Mouse (Mus musculus) midbrain, embryonic 16.5 days (tissue): Measurements from ENCODE around the gene Olfr432. TPM values are rescaled to one million over a fixed set of nuclear protein-coding genes. Genes with fewer than 3 reads are reported as not detected.
"Not testable (repeated sequence)": the region's sequence is repeated elsewhere in the genome, so short reads cannot be mapped to it uniquely, and the experiment has no call there.

Experiments
- ATAC-seq: fragments of 200-750 bp; cut with Nextera tagmentation; 2 replicates; pipeline ENCODE4 v1.8.0; 2017; ENCODE audit warnings: moderate TSS enrichment
- H3K27ac ChIP-seq: fragments of 300-500 bp; sonication (generic); 2 replicates; pipeline ENCODE4 v1.5.1; 2014; ENCODE audit warnings: mild to moderate bottlenecking, low read length, mixed read lengths
- H3K27me3 ChIP-seq: fragments of 300-500 bp; sonication (generic); 2 replicates; pipeline ENCODE4 v1.6.1; 2014; ENCODE audit warnings: low read depth, low read length, mixed read lengths; ENCODE audit not compliant: control insufficient read depth, insufficient read depth
- H3K36me3 ChIP-seq: fragments of 300-500 bp; sonication (generic); 2 replicates; pipeline ENCODE4 v1.6.1; 2014; ENCODE audit warnings: mild to moderate bottlenecking, low read length, moderate library complexity, mixed read lengths; ENCODE audit not compliant: control insufficient read depth, insufficient read depth
- H3K4me1 ChIP-seq: fragments of 300-500 bp; sonication (generic); 2 replicates; pipeline ENCODE4 v1.6.1; 2014; ENCODE audit warnings: mild to moderate bottlenecking, low read length, mixed read lengths; ENCODE audit not compliant: control insufficient read depth, insufficient read depth
- H3K4me2 ChIP-seq: fragments of 300-500 bp; sonication (generic); 2 replicates; pipeline ENCODE4 v1.6.1; 2014; ENCODE audit warnings: mild to moderate bottlenecking, low read length, mixed read lengths
- H3K4me3 ChIP-seq: fragments of 300-500 bp; sonication (generic); 2 replicates; pipeline ENCODE4 v1.5.1; 2014; ENCODE audit warnings: low read depth, mild to moderate bottlenecking, low read length, moderate library complexity, mixed read lengths
- H3K9ac ChIP-seq: fragments of 300-500 bp; sonication (generic); 2 replicates; pipeline ENCODE4 v1.6.1; 2014; ENCODE audit warnings: low read depth, low read length, mixed read lengths
- H3K9me3 ChIP-seq: fragments of 300-500 bp; sonication (generic); replicated peaks from 2 replicates; pipeline ENCODE4 v1.6.1; 2014; ENCODE audit warnings: mild to moderate bottlenecking, low read length, mixed read lengths; ENCODE audit not compliant: control insufficient read depth, poor library complexity, severe bottlenecking
- WGBS: fragments of 180-500 bp; shearing (Covaris S2); extraction: QIAGEN DNeasy Blood & Tissue Kit; methylation state at CpG from one replicate; pipeline ENCODE4 v1.1.7; 2014; 5-methylcytosine and 5-hydroxymethylcytosine counted together
- polyA plus RNA-seq: library from polyadenylated mRNA; unstranded; fragments of >200 nt; fragmentation: Nextera tagmentation; extraction: Ambion mirVana; gene quantifications from 2 replicates; pipeline ENCODE4 v1.2.1, GENCODE M21; 2015

The Olfr432 gene
- polyA plus RNA-seq: not detected in 2 replicates

- WGBS: 65% methylated on average over 2 of the region's 2 CpGs
- no peak within 1 kb of the TSS for H3K27ac ChIP-seq
Observed at GRCm38 (mm10) chr1:174048893-174049292, at the start of gene Olfr432. Gene Olfr432, plus strand, starts transcription at chr1:174049205.

GRCm38 (mm10) chr1:174004352-174005109, 44.5 kb upstream of the Olfr432 start:
- H3K9me3 ChIP-seq, ATAC-seq, H3K4me1 ChIP-seq, H3K27ac ChIP-seq, H3K4me3 ChIP-seq, H3K4me2 ChIP-seq, H3K36me3 ChIP-seq, H3K9ac ChIP-seq, H3K27me3 ChIP-seq: not testable (repeated sequence)
- WGBS: 85% methylated on average over 2 of the region's 3 CpGs

More at GRCm38 (mm10) chr1:174048893-174049292, at the start of gene Olfr432:
- Histone ChIP-seq H3K4me2 (no peak within 1 kb of the TSS), H3K4me3 (no peak within 1 kb of the TSS), H3K9me3 (no peaks in the 10 kb centered on the region), H3K36me3 (no peaks in the 10 kb centered on the region), H3K4me1 (no peaks in the 10 kb centered on the region), H3K9ac (no peak within 1 kb of the TSS), H3K27me3 (no peaks in the 10 kb centered on the region)
- ATAC-seq: no peak

- not testable (repeated sequence) for H3K9ac ChIP-seq, ATAC-seq, H3K4me3 ChIP-seq, H3K27ac ChIP-seq, H3K9me3 ChIP-seq, H3K27me3 ChIP-seq, H3K4me1 ChIP-seq, H3K4me2 ChIP-seq, H3K36me3 ChIP-seq
Observed at GRCm38 (mm10) chr1:174007050-174007449, 42.0 kb upstream of the Olfr432 start.

- Histone ChIP-seq H3K9ac (no peak within 1 kb of the TSS), H3K27ac (no peak within 1 kb of the TSS), H3K4me2 (no peak within 1 kb of the TSS), H3K36me3 (no peaks in the 10 kb centered on the region), H3K4me1 (no peaks in the 10 kb centered on the region), H3K4me3 (no peak within 1 kb of the TSS), H3K9me3 (no peaks in the 10 kb centered on the region), H3K27me3 (no peaks in the 10 kb centered on the region)
- no peak for ATAC-seq
- WGBS: 46% methylated on average over 1 of the region's 1 CpGs
Observed at GRCm38 (mm10) chr1:174031698-174032097, 17.3 kb upstream of the Olfr432 start, which contains the start of gene Ifi205. Gene Ifi205, minus strand, starts transcription at chr1:174031810.

- Histone ChIP-seq H3K9ac (no peak overlapping the region), H3K27me3 (no peaks in the 10 kb centered on the region), H3K27ac (no peak overlapping the region), H3K4me3 (no peak overlapping the region), H3K4me1 (no peaks in the 10 kb centered on the region), H3K4me2 (no peak overlapping the region), H3K9me3 (no peaks in the 10 kb centered on the region), H3K36me3 (no peaks in the 10 kb centered on the region)
- WGBS: 62% methylated on average over 4 of the region's 4 CpGs
- ATAC-seq: no peak
Observed at GRCm38 (mm10) chr1:174035841-174036240, 13.2 kb upstream of the Olfr432 start.

- no peak for ATAC-seq
- Histone ChIP-seq H3K27ac (no peak overlapping the region), H3K9ac (no peak overlapping the region), H3K9me3 (no peaks in the 10 kb centered on the region), H3K4me2 (no peak overlapping the region), H3K36me3 (no peaks in the 10 kb centered on the region), H3K27me3 (no peaks in the 10 kb centered on the region), H3K4me1 (no peaks in the 10 kb centered on the region), H3K4me3 (no peak overlapping the region)
- 91% methylated on average over 3 of the region's 3 CpGs for WGBS
Observed at GRCm38 (mm10) chr1:174038480-174038879, 10.5 kb upstream of the Olfr432 start.

- H3K36me3 ChIP-seq: no peaks in the 10 kb centered on the region
- H3K4me2 ChIP-seq: no peak within 1 kb of the TSS
- H3K9ac ChIP-seq: no peak within 1 kb of the TSS
- no peak for ATAC-seq
- no peak within 1 kb of the TSS for H3K4me3 ChIP-seq
- H3K27ac ChIP-seq: no peak within 1 kb of the TSS
- 88% methylated on average over 7 of the region's 7 CpGs for WGBS
- no peaks in the 10 kb centered on the region for H3K4me1 ChIP-seq
- H3K9me3 ChIP-seq: no peaks in the 10 kb centered on the region
- H3K27me3 ChIP-seq: no peaks in the 10 kb centered on the region
Observed at GRCm38 (mm10) chr1:174040523-174041177, 8.4 kb upstream of the Olfr432 start, which contains the start of gene Olfr433. Gene Olfr433, plus strand, starts transcription at chr1:174040705.

GRCm38 (mm10) chr1:174042091-174042884, 6.7 kb upstream of the Olfr432 start:
- 90% methylated on average over 12 of the region's 12 CpGs for WGBS
- not testable (repeated sequence) for H3K4me3 ChIP-seq, H3K27me3 ChIP-seq, ATAC-seq, H3K9me3 ChIP-seq, H3K4me1 ChIP-seq, H3K9ac ChIP-seq, H3K36me3 ChIP-seq, H3K4me2 ChIP-seq, H3K27ac ChIP-seq
